In the genomic region with DNA sequence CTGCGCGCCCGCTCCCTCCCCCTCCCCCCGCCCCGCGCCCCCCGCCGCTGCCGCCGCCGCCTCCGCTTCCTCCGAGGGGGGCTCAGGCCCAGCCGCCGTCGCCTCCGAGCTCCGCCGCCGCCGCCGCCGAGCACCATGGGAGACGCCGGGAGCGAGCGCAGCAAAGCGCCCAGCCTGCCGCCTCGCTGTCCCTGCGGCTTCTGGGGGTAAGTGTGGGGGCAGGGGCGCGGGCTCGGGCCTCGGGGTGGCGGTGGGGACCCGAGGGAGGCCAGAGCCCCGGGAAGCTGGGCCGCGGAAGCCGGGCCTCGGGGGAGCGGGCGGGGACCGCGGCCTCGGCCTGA, we compare ENCODE assay signal across 8 mouse cellular contexts. TPM values are rescaled to one million over a fixed set of nuclear protein-coding genes. Genes with fewer than 3 reads are reported as not detected.
DNase-seq lines count a peak whose midpoint lies in the region; ATAC-seq and TF ChIP-seq lines count a peak whose summit lies in the region.

No protein-coding gene starts in this region.

- H3K9ac ChIP-seq in embryonic facial prominence, embryonic 13.5 days: peak overlapping the region; percentile 96
- H3K9ac ChIP-seq in intestine, embryonic 15.5 days: peak overlapping the region; percentile 99
- H3K9ac ChIP-seq in neural tube, embryonic 13.5 days: peak overlapping the region; percentile 99

- H3K36me3 ChIP-seq in embryonic facial prominence, embryonic 13.5 days: peaks cover 6% of the 10 kb centered on the region; the same call in 1 of the 2 replicates
- no peaks in the 10 kb centered on the region for H3K36me3 ChIP-seq in intestine, embryonic 15.5 days
- no peaks in the 10 kb centered on the region; the same call in 1 of the 2 replicates for H3K36me3 ChIP-seq in neural tube, embryonic 13.5 days

- WGBS in lung, adult 2 months: 1% methylated on average over 30 of the region's 47 CpGs
- WGBS in embryonic facial prominence, embryonic 13.5 days: 2% methylated on average over 17 of the region's 47 CpGs
- under 1% methylated on average over 34 of the region's 47 CpGs for WGBS in intestine, embryonic 15.5 days
- under 1% methylated on average over 23 of the region's 47 CpGs for WGBS in neural tube, embryonic 13.5 days

- peak overlapping the region; percentile 73 for H3K4me2 ChIP-seq in embryonic facial prominence, embryonic 13.5 days
- H3K4me2 ChIP-seq in intestine, embryonic 15.5 days (replicated peaks): peak overlapping the region; percentile 80
- peak overlapping the region; percentile 86 for H3K4me2 ChIP-seq in neural tube, embryonic 13.5 days

- H3K9me3 ChIP-seq in embryonic facial prominence, embryonic 13.5 days: no peaks in the 10 kb centered on the region
- H3K9me3 ChIP-seq in intestine, embryonic 15.5 days: no peaks in the 10 kb centered on the region
- no peaks in the 10 kb centered on the region for H3K9me3 ChIP-seq in neural tube, embryonic 13.5 days

- H3K27me3 ChIP-seq in embryonic facial prominence, embryonic 13.5 days: no peaks in the 10 kb centered on the region
- H3K27me3 ChIP-seq in intestine, embryonic 15.5 days (replicated peaks): no peaks in the 10 kb centered on the region
- no peaks in the 10 kb centered on the region for H3K27me3 ChIP-seq in neural tube, embryonic 13.5 days

- peak; percentile 32 for ATAC-seq in embryonic facial prominence, embryonic 13.5 days (ENCODE audit: insufficient number of reproducible peaks, insufficient read depth, low FRiP score, low TSS enrichment, low read depth)
- ATAC-seq in intestine, embryonic 15.5 days: peak; percentile 30
- ATAC-seq in neural tube, embryonic 13.5 days (ENCODE audit: low read depth): peak; percentile 54
- no peak for ATAC-seq in monocyte, adult 5-6 weeks (replicated peaks; ENCODE audit: insufficient number of reproducible peaks, low FRiP score, low TSS enrichment, poor library complexity, severe bottlenecking)

- peak overlapping the region; percentile 99 for H3K27ac ChIP-seq in embryonic facial prominence, embryonic 13.5 days
- peak overlapping the region; percentile 99 for H3K27ac ChIP-seq in intestine, embryonic 15.5 days
- H3K27ac ChIP-seq in neural tube, embryonic 13.5 days (replicated peaks): peak overlapping the region; percentile 100

- H3K4me1 ChIP-seq in lung, adult 2 months (ENCODE audit: control insufficient read depth, insufficient read depth, low read length): peaks cover 24% of the 10 kb centered on the region
- peaks cover 40% of the 10 kb centered on the region for H3K4me1 ChIP-seq in embryonic facial prominence, embryonic 13.5 days
- peaks cover 26% of the 10 kb centered on the region for H3K4me1 ChIP-seq in intestine, embryonic 15.5 days (replicated peaks)
- peaks cover 50% of the 10 kb centered on the region for H3K4me1 ChIP-seq in neural tube, embryonic 13.5 days (replicated peaks)

- TF ChIP-seq CTCF in lung, adult 2 months (IDR thresholded peaks at IDR 0.05; ENCODE audit: insufficient read depth, low read length): no peak

- no peak for DNase-seq in lung, adult 2 months
- DNase-seq in lung, postnatal 14 days: no peak
- DNase-seq in spleen, postnatal 4 days (ENCODE audit: low spot score in 2 of 2): no peak
- no peak for DNase-seq in frontal cortex, postnatal 10 days (ENCODE audit: low spot score in 2 of 2)

- no peak for TF ChIP-seq POLR2A in lung, adult 2 months (IDR thresholded peaks at IDR 0.05; ENCODE audit: borderline replicate concordance, extremely low read depth, low read depth, low read length)

- H3K4me3 ChIP-seq in lung, adult 2 months (replicated peaks; ENCODE audit: extremely low read depth, low read depth, low read length): peak overlapping the region; percentile 92
- H3K4me3 ChIP-seq in embryonic facial prominence, embryonic 13.5 days: peak overlapping the region; percentile 88
- H3K4me3 ChIP-seq in intestine, embryonic 15.5 days (replicated peaks): peak overlapping the region; percentile 98
- peak overlapping the region; percentile 94 for H3K4me3 ChIP-seq in neural tube, embryonic 13.5 days

RNA-seq across cellular contexts. Expression of gene Zfand3, which starts 0.5 kb away (rescaled TPM):
- polyA plus RNA-seq in lung, adult 2 months (2012; rRNA removed): 93.6 and 122 TPM in 2 replicates
- 46.2 and 55.2 TPM in 2 replicates for polyA plus RNA-seq in embryonic facial prominence, embryonic 13.5 days (2015; fragmentation: Nextera tagmentation; extraction: Ambion mirVana)
- polyA plus RNA-seq in intestine, embryonic 15.5 days (2015; fragmentation: Nextera tagmentation; extraction: Ambion mirVana): 43.0 and 47.5 TPM in 2 replicates
- polyA plus RNA-seq in neural tube, embryonic 13.5 days (2015; fragmentation: Nextera tagmentation; extraction: Ambion mirVana): 79.3 TPM in 2 replicates
- 61.7 to 76.8 TPM (median 69.9 TPM) in 3 replicates for total RNA-seq in monocyte, adult 5-6 weeks (2017)

RNA-seq across cellular contexts. Expression of gene Mdga1, which starts 35.2 kb away (rescaled TPM):
- 3.9 and 4.4 TPM in 2 replicates for polyA plus RNA-seq in lung, adult 2 months (2012; rRNA removed)
- polyA plus RNA-seq in embryonic facial prominence, embryonic 13.5 days (2015; fragmentation: Nextera tagmentation; extraction: Ambion mirVana): 3.0 and 3.5 TPM in 2 replicates
- 1.5 and 2.1 TPM in 2 replicates for polyA plus RNA-seq in intestine, embryonic 15.5 days (2015; fragmentation: Nextera tagmentation; extraction: Ambion mirVana)
- polyA plus RNA-seq in neural tube, embryonic 13.5 days (2015; fragmentation: Nextera tagmentation; extraction: Ambion mirVana): 9.0 and 10.2 TPM in 2 replicates
- 1.6 to 5.2 TPM in 2 of 3 replicates, not detected in the other for total RNA-seq in monocyte, adult 5-6 weeks (2017)
